Mouse (Mus musculus) hindlimb bud, embryonic 11.5 days (tissue): ENCODE data around the gene Tmem88b.
"Not testable (repeated sequence)": the region's sequence is repeated elsewhere in the genome, so short reads cannot be mapped to it uniquely, and the experiment has no call there.

ENCODE experiments used
- DNase-seq: peaks from one replicate; pipeline ENCODE4 v3.0.0-alpha.2; 2012; ENCODE audit warnings: low read depth, low spot score; ENCODE audit errors: extremely low spot score

Gene Tmem88b

GRCm38 (mm10) chr4:155790021-155790489, 4.4 kb upstream of the Tmem88b start, which contains the start of gene Ankrd65:
Gene Ankrd65, plus strand, starts transcription at chr4:155790439.
- DNase-seq, result no peak

- not testable (repeated sequence) for DNase-seq
These were observed 3.2 kb upstream of the Tmem88b start for GRCm38 (mm10) chr4:155788833-155789232.

GRCm38 (mm10) chr4:155788300-155788699, 2.6 kb upstream of the Tmem88b start:
- DNase-seq, result no peak

- DNase-seq, result no peak
These were observed 428 bp downstream of the Tmem88b start for GRCm38 (mm10) chr4:155785246-155785645.

- DNase-seq, result no peak
These were observed 1.5 kb downstream of the Tmem88b start for GRCm38 (mm10) chr4:155784081-155784701.

GRCm38 (mm10) chr4:155783486-155784080, 2.1 kb downstream of the Tmem88b start:
- DNase-seq, result no peak

DNA sequence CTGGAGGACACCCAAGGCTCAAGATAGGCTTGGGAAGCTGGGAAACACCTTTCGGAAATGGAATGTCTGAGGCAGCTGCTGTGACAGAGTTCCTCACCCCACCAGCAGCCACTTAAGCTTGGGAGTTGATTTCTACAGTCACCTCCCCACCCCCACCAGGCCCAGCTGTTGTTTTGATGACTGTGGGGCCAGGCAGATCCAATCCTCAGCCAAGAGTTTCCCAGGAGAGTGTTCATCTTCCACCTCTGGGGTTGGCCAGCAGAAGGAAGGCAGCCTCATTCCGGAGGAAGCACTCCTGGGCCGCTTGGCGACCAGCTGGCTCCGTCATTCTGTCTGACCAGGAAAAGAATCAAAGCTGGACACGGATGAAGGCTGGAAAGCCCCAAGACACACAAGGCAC, 4.8 kb downstream of the Tmem88b start:
- DNase-seq, result no peak

- DNase-seq, result no peak
These were observed 6.2 kb downstream of the Tmem88b start for GRCm38 (mm10) chr4:155779498-155779897.

GRCm38 (mm10) chr4:155777816-155778215, 7.9 kb downstream of the Tmem88b start:
- DNase-seq, result no peak

- DNase-seq, result no peak
These were observed 8.9 kb downstream of the Tmem88b start for GRCm38 (mm10) chr4:155776704-155777335.

DNA sequence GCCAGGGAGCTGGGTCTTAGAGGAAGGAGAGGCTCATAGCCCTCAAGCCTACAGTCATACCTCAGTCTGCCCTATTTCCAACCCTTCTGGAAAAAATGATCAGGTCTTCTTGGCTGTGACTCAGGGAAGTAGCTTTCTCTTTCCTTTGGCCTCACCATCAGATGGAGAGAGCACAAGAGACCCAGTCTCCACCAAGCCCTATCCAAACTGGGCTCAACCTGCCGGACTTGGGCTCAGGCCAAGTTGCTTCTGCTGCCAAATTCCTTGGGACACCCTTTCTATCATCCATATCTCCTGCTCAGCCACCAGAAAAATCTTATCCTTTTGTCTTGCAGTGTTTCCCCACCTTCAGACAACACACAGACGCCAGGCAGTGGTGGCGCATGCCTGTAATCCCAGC, 9.8 kb downstream of the Tmem88b start:
- DNase-seq, result no peak

DNA sequence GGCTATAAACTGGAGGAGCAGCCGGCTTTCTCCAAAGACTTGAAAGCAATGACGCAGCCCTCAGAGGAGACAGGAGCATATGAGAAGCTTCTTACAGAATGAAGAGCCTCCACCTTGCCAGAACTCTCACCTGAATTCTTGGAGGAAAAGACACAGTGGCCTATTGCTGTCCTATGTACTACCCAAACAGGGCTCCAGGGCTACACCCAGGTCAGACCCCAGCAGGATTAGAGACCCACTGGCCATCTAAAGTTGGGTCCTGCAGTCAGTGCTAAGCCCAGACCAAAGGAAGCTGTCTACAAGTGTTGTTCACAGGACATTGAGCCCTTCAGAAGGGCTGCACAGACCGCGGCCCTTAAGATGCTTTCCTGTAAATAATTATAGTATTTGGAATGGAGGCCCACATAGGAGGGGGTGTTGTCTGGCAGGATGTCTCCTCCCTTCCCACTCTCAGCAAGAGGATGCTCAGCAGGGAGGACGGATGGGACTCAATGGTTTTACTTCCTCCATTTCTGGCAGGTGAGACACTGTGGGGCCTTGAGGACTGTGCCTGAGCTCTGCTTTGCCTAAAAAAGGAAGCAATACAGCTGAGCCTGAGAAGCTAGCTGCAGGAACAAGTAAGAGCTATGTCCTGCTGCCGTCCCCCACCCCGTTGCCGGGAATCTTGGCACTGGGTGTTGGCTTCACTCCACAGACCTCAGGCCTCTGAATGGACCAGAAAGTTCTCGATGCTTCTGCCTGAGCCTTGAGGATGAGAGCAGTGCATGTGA, 10.5 kb downstream of the Tmem88b start:
- DNase-seq, result no peak

DNA sequence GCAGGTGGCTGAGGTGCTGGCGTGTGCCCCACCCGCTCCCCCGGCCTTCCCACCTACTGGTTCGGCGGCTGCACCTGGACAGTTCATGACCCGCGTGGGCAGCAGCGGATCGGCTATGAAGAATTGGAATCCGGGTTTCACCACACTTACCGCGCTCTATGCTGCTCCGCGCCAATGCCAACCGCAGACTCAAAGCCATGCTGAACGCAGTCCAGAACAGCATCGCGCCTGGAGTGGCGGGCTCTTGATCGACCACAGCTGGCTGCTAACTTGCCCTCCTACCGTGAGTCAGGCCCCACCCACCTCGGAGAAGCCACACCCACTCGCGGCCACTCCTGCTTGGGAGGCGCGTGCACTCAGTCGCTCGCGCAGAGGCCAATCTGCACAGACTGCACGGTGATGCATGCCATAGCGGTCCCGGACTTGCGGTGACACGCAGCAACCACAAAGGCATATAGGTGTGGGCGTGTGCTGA, 11.4 kb downstream of the Tmem88b start, which contains the start of gene Vwa1:
Gene Vwa1 (minus strand): TSS at position 419 of the 475 bp plus-strand sequence.
- DNase-seq, result peak; percentile 33

DNA sequence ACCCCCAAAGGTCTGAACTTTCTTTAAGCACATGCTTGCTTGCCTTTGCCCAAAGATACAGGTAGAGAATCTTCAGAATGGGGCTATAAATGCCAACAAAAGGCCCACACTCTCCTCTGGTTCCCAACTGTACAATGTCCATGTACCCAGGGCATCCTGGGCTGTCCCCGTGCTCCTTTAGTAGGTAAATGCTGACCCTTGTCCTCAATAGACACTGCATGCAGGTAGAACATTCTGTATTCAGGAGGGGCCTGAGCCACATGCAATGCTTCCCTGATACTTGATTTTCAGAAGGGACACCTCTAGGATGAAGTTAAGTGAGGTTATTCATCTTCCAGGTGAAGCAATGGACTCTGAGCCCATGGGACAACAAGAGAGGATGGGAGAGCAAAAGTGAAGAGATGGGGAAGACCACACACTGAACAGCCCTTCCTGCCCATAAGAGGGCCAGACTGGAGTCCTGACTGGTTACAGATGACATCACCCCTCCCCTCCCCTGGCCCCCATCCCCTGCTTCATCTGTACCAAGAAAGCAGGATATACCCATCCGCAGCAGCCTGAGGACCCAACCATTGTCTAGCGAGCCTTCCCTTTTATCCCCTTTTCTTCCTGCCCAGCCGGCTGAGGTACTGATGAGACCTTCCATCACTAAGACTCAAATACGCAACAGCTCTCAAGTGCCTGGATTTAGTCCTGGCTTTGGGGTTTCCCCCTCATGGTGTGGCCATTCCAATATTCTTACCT, 12.2 kb downstream of the Tmem88b start:
- DNase-seq, result no peak

DNA sequence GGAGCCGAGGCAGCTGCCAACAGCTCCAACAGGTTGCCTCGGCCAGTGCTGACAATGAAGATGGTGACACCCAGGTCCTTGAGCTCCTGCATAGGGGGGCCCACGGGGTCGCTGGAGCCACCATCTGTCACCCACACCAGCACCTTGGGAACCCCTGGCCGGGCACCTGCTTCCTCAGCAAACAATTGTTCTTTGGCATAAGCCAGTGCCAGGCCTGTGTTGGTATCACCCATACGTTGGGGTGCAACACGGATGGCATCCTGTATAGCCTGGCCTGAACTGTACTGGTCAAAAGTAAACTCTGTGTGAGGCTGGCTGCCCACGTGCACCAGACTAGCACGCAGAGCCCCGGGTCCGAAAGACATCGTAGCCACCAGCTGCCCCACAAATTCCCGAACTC, 12.9 kb downstream of the Tmem88b start:
- DNase-seq, result no peak

DNA sequence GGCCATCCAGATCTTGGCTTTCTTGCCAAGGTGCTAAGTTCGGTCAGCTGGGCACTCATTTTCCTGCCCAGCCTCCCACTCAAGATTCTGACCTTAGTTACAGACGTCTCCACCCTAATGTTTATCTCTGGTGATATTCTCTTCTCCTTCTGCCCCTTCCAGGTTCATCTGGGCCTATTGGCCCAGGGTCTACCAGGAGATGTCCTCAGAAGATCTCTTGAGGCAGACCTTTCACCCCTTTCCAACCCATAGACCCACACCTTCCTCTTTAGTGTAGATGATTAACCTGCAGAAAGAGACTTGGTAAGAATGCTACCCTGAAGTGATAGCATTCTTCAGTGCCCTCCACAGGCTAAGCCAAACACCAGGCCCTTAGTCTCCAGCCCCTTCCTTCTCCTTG, 14.0 kb downstream of the Tmem88b start:
- no peak for DNase-seq

GRCm38 (mm10) chr4:155770626-155771025, 15.0 kb downstream of the Tmem88b start:
- no peak for DNase-seq

DNA sequence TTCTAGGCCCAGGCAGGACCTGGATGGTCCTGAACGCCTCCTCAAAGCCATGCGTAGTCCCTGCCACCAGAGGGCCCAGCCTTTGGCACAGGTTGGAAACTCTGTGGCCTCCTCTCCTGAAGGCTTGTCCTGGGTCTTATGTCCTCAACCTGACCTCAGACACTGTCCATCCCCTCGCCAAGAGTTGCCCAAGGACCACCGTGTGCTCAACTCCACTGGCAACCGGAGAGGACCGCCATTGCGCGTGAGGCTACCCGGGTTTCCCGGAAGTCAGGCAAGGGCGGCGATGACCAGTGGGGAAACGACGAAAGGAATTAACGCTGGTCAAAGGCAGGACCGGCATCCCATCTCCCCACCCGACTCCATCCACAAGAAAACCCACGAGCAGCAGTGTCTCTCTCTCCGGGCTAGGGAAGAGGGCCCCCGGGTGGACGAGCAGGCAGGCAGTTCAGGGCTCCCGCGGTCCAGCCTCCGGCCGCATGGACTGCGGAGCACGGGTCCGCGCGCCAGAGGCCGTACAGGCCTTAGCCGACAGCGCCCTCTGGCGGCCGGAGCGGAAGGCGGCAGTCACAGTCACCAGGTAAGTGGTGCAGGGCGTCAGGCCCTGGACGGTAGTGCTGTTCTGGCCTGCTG, 15.7 kb downstream of the Tmem88b start:
- peak; percentile 61 for DNase-seq

DNA sequence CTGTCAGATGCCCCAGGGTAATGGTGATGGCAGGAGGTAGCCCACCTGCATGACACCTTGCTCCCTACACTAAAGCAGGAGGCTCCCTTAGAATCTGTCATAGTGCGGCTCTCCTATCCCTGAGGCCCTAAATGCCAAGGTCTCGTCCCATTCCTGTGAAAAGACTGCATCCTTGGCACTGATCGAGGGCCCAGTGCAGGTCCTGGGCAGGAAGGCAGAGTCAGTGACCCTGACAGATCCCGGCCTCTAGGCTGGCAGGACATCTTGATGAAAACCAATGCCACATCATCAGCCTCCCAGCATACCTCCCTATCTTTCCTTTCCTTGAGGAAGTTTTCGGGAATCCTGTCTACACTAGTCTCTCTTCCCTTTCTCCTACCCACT, 16.2 kb downstream of the Tmem88b start:
- no peak for DNase-seq

DNA sequence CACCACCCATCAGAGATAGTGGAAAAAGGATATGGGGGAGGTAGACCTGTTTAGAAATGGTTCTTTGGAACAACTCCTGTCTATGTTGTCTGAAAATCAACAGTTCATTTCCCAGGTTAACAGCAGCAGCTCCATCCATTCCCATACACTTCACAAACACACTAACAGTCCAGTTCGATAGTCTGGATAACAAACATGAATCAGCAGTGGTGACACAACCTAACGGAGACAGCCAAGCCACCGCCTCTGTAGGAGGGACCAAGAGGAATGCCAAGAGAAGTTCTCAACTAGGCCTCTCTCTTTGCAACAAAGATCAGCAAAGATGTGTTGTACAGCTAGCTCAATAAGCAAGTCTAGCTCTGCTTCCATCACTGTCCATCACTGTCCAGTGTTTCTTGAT, 23.3 kb downstream of the Tmem88b start:
- DNase-seq, result no peak
